Comparison of ENCODE assay signal across 1 mouse cellular context in genomic region chr11:17639922-17640321, GRCm38 (mm10).
A peak's percentile ranks its signal among the peaks of the same experiment; 100 is the strongest.
TF ChIP-seq lines count a peak whose summit lies in the region.

No protein-coding gene starts in this region.

TF ChIP-seq in CH12.LX, 34 proteins besides CTCF, POLR2A, EP300 and RAD21 (continued from another document):
- TF ChIP-seq IRF4 (IDR thresholded peaks at IDR 0.05; ENCODE audit: low read depth, low read length): 0 out of 2 replicates have a peak, but pooled peaks have one; percentile 10
